Mouse (Mus musculus) stomach, postnatal 0 days (tissue): Measurements from ENCODE around the gene Bicd2.
A peak's percentile ranks its signal among the peaks of the same experiment; 100 is the strongest.

Experiments used
- CTCF ChIP-seq: IDR thresholded peaks from 2 replicates; pipeline ENCODE4 v1.5.1; 2016; ENCODE audit warnings: antibody characterized with exemption, low read depth, mild to moderate bottlenecking, moderate library complexity
- EP300 ChIP-seq: optimal IDR thresholded peaks from 2 replicates; pipeline ENCODE3; 2016; ENCODE audit warnings: antibody characterized with exemption

DNA sequence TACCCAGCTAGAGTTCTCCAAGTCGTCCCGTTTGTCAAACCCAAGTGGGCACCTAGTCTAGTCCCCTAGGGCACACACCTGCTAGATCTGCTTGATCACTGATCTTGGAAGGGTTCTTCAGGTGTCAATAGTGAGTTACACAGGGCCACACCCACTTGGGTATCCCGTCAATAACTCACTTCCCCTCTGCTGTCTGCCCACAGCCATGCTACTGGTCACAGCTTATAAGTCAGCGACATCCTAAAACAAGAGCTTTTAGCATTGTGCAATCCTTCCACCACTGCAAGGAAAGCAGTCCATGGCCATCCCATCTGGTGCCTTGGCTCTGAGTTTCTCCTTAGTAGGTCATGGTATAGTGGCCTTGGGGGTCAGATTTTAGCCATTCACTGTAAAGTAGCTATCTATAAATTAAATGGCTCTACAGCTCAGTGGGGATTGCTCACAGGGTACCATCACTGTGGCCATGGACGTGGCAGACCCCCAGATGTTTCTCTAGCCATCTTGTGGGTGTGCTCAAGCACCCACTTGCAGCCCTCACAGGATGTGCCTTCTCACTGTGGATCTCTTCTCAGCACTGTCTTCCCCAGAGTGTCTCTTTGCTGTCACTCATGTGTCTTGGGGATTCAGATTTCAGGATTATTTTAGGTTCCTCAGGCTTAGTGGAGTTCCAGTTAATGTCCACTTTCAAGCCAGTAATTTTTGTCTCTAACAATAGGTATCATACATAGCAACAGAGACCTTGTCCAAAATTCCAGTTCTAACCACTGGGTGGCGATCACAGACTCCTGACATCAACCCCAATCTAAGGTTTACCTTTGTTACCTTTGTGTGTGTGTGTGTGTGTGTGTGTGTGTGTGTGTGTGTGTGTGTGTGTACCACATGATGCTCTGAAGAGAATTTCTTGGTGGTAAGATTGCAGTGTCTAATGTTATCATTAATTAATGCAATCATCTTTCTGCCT, 14.9 kb upstream of the Bicd2 start:
- TF ChIP-seq EP300 (no peak), CTCF (peak; percentile 88)
